Mouse (Mus musculus) ES-Bruce4 (cell line): Measurements from ENCODE around the gene Tulp1.

Experiments
- CTCF ChIP-seq: IDR thresholded peaks from one replicate; pipeline ENCODE4 v1.8.1; 2011; ENCODE audit warnings: low read depth, low read length
- EP300 ChIP-seq: IDR thresholded peaks from 2 replicates; pipeline ENCODE4 v1.6.1; 2011; ENCODE audit warnings: low read depth, low read length; ENCODE audit not compliant: insufficient read depth
- POLR2A ChIP-seq: IDR thresholded peaks from one replicate; pipeline ENCODE4 v1.8.1; 2011; ENCODE audit warnings: low read length; ENCODE audit not compliant: insufficient read depth

DNA sequence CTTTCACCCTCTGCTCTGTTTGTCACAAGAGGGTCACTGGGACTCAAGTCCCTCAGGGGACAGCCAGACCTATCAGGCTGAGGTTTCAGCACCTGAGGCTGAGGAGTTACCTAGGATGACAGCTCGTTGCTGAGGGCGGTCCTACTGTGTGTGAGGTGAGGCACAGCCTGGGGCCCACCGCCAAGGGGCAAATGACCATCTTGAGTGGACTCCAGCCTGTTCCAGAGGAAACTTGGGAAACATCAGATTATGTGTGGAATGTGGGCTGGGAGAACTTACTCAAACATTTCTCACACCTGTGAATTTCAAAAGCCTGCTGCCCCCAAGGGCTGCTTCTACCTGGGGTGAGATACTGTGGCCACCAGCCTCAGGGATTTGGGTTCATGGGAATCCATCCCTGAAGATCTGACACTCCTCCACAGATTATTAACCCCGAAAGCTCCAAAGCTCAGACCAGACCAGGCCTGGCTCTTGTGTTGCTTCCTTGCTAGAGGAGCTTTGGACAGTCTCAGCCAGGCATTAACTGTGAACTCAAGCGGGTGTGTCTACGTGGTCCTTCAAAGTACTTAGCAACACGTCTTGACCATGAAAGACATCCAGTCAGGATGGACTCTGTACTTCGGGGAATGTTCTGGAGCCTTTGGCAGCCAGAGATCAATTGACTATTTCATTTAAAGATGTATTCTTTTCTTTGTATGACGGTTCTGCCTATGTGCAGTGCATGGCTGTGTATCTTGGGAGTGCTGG, 4.3 kb downstream of the Tulp1 start:
- TF ChIP-seq CTCF (no peak), POLR2A (no peak), EP300 (no peak)
